Mouse (Mus musculus): Measurements from ENCODE around the gene Zfp131.

GRCm38 (mm10) chr13:119789851-119790717, 605 bp downstream of the Zfp131 start:
- TF ChIP-seq MAFK (IDR thresholded peaks at IDR 0.05; ENCODE audit: insufficient read depth, low read depth, low read length) (no peak), HCFC1 (IDR thresholded peaks at IDR 0.05; ENCODE audit: borderline replicate concordance, insufficient read depth, low read length) (no peak), CHD2 (IDR thresholded peaks at IDR 0.05; ENCODE audit: low read depth, low read length) (no peak), ZC3H11A (IDR thresholded peaks at IDR 0.05; ENCODE audit: borderline replicate concordance, low read depth, low read length) (no peak)
